Mouse (Mus musculus): ENCODE measurements around the gene Ptges3. TPM values are rescaled to one million over a fixed set of nuclear protein-coding genes. Genes with fewer than 3 reads are reported as not detected.
"Not testable (repeated sequence)": the region's sequence is repeated elsewhere in the genome, so short reads cannot be mapped to it uniquely, and the experiment has no call there.

Ptges3 gene
- total RNA-seq, 2 experiments from 2014 or later: 54.4 to 60.8 TPM

DNA sequence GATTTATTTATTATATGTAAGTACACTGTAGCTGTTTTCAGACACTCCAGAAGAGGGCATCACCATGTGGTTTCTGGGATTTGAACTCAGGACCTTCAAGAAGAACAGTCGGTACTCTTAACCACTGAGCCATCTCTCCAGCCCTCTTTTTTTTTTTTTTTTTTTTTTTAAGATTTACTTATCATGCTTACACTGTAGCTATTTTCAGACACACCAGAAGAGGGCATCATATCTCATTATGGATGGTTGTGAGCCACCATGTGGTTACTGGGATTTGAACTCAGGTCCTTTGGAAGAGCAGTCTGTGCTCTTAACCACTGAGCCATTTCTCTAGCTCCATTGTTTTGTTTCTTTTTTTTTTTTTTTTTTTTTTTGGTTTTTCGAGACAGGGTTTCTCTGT lies 6.6 kb upstream of the Ptges3 start:
- intact Hi-C loops (cut with DNase I; ENCODE audit: low total_unique reads); DNase-seq: not testable (repeated sequence)

DNA sequence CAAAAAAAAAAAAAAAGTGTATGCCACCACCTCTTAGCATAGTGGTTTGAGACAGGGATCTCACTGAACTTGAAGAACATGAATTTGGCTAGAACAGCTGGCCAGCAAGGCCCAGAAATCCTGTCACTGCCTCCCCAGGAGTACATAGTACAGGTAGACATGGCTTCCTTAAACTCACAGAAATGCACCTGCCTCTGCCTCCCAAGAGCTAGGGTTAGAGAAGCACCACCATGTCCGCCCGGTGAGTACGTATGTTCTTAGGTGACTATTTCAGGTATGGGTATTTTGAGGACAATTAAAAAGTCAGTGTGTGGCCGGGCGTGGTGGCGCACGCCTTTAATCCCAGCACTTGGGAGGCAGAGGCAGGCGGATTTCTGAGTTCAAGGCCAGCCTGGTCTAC lies 5.8 kb upstream of the Ptges3 start:
- intact Hi-C loops (cut with DNase I; ENCODE audit: low total_unique reads): no loop called here
- no peak for DNase-seq

DNA sequence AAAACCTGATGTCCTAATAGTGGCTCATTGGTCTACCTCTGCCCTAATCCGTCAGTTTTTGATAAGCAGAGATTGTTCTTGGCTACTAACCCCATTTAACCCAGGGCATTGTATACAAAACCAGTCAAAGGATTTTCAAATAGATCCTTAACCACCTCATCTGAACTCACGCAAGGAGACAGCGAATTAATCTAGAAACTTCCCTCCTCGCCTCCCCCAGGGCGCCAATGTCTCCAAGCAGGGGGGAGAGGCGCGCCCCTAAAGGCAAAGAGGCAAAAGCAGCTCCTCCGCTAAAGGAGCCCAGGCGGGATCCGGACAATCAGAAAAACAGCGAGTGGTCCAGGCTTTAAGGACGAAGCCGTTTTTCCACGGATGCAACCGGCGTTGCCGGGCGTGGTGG lies 570 bp upstream of the Ptges3 start:
- DNase-seq: no peak
- intact Hi-C loops (cut with DNase I; ENCODE audit: low total_unique reads): no loop called here

DNA sequence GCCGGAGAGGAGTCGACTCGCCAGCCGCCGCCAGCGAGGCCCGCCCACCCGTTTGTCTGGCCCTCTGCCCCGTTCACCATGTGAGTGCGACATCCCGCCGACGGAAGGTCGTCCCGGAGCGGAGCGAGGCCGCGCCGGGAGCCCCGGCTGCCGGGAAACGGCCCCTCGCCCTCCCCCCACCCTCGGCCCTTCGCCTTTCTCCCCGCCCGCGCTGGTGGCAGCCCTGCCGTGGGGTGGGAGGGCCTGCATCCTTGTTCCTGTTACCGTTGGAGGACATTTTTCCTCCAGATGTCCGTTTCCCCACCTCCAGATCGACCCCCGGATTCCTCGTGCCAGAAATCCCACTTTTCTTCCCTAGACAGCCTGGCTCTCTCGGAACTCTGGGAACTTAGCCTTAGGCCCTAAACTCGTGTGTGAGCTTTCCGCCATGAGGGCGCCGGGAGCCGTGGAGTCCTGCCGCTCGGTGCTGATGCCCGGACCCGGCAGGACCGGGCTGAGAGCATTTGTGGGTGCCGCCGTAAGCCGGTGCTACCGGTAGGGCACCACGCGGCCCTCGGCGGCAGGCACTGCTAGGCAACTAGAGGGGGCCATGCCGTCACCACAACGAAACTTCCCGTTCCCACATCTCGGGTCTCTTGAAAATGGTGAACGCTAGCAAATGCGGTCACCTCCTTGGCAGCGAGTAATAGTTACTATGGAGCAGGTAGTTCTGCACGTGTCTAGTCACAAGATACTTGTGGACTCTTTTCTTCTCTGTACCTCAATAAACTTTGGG lies 640 bp downstream of the Ptges3 start:
- intact Hi-C loops (cut with DNase I; ENCODE audit: low total_unique reads): no loop called here
- peak; percentile 44 for DNase-seq

DNA sequence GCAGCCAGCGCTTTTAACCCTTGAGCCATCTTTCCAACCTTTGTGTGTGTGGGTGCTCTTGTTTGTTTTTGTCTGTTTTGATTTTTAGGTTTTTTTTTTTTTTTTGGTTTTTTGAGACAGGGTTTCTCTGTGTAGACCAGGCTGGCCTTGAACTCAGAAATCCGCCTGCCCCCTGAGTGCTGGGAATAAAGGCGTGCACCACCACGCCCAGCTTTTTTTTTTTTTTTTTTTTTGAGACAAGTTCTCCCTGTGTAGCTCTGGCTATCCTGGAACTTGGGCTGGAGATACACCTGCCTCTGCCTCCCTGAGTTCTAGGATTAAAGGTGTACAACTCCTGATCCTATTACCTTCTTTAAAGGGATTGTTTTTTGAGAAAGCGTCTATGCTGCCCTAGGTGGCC lies 2.4 kb downstream of the Ptges3 start:
- no peak for DNase-seq
- intact Hi-C loops (cut with DNase I; ENCODE audit: low total_unique reads): no loop called here

DNA sequence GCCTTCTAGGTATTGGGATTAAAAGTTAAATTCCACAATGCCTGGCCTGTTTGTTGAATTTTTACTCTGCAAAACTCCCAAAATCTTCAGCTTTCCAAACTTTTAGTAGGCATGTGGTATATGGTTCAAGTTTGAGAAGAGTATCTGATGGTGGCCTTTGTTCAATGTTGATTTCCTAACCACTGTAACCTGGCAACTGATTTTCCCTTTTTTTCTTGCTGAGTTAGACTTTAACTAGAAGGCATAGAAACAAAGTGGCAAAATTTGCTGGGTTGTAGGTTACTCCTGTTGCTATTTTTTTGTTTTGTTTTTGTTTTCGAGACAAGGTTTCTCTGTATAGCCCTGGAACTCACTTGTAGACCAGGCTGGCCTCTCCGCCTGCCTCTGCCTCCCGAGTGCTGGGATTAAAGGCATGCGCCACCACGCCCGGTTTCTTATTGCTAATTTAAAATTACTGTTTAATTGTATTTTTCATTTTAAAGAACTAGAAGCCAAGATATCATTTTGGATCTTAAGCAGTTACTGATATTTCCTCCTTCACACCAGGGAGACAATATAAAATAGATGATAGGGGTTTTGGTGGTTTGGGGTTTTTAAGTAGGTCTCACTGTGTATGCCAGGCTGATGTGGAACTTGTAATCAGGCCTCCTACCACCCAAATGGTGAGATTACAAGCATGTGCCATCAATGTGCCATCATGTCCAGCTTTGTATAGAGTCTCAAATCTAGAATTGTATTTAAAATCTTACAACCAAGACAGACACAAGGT lies 3.7 kb downstream of the Ptges3 start:
- no peak for DNase-seq
- intact Hi-C loops (cut with DNase I; ENCODE audit: low total_unique reads): no loop called here

DNA sequence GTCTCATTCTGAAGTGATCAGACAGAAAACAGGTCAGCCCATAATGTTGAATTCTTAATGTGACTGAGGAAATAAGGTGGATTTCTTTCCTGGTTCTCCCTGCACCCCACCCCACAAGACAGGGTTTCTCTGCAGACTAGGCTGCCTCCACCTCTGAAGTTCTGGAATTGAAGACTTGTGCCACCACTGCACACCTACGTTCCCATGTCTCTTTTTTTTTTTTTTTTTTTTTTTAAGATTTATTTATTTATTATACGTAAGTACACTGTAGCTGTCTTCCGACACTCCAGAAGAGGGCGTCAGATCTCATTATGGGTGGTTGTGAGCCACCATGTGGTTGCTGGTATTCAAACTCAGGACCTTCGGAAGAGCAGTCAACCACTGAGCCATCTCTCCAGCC lies 7.3 kb downstream of the Ptges3 start:
- intact Hi-C loops (cut with DNase I; ENCODE audit: low total_unique reads): no loop called here
- no peak for DNase-seq

DNA sequence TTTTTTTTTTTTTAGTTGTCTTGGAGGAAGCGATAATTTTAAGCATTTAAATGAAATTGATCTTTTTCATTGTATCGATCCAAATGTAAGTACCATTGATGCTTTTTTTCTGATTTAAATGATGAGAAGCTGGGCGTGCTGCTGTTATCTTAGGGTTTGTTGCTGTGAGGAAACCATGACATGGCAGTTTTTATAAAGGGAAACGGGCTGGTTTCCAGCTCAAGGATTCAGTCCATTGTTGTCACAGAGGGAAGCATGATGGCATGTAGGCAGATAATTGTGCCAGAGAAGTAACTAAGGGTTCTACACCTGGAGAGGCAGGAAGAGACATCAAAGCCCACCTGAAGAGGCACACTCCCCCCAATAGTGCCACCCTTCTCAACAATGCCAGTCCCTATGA lies 10.4 kb downstream of the Ptges3 start:
- no peak for DNase-seq
- intact Hi-C loops (cut with DNase I; ENCODE audit: low total_unique reads): no loop called here

DNA sequence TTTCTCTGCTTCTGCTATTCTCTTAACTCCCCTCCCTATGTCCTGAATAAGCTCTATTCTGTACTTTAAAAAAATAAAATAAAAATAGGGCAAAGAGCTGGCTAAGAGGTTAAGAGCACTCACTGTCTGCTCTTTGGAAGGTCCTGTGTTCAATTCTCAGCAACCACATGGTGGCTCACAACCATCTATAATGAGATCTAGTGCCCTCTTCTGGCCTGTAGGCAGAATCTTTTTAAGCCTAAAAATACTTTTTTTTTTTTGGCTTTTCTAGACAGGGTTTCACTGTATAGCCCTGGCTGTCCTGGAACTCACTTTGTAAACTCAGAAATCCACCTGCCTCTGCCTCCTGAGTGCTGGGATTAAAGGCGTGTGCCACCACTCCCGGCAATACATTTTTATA lies 11.7 kb downstream of the Ptges3 start:
- DNase-seq; intact Hi-C loops (cut with DNase I; ENCODE audit: low total_unique reads): not testable (repeated sequence)

DNA sequence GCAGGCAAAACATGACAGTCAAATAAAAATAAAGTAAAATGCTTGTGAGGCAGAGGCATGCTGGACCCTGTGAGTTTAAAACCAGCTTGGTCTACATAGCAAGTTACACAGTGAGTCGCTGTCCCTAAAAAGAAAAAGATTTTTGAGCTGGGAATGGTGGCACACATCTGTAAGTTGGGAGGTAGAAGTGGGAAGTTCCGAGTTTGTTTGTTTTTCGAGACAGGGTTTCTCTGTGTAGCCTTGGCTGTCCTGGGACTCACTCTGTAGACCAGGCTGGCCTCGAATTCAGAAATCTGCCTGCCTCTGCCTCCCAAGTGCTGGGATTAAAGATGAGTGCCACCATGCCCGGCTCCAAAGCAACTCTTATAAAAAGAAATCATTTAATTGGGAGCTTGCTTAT lies 19.5 kb downstream of the Ptges3 start:
- DNase-seq; intact Hi-C loops (cut with DNase I; ENCODE audit: low total_unique reads): not testable (repeated sequence)

DNA sequence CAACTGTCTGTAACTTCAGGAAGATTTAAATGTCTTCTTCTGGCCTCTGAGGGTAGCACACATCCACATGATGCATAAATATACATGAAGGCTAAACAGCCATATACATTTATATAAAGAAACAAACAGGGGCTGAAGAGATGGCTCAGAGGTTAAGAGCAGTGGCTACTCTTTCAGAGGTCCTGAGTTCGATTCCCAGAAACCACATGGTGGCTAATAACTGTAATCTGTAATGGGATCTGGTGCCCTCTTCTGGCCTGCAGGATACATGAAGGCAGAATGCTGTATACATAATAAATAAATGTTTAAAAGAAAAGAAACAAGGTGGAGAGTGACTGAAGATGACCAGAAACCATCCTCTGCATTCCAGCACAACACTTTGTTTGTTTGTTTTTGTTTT lies 21.7 kb downstream of the Ptges3 start:
- intact Hi-C loops (cut with DNase I; ENCODE audit: low total_unique reads): no loop called here
- DNase-seq: no peak

DNA sequence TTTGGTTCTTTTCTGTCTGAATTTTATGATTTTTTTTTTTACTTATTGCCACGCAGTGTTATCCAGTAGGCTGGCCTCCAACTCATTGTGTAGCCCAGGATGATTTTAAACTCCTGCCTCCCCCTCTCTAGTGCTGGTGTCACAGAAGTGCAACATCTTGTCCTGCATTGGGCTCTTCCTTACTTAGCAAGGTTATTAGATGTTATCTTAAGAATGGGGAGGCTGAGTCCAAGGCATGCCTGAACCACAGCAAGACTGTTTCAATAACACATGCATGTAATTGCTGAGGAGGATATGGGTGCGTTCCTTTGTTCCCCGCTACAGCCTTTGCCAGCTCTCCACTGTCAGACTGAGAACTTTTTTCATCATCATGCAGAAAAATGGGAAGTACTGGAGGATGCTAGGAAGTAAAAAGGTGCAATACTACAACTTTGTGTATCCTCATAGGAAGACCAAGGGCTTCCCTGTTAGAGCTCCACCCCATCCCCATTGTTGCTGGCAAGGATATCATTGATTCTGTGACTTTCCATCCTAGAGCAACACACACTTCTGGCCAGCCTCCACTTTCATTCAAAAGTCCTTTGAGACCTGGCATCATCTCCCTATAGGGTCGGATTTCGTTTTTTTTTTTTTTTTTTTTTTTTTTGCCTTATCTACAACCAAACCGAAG lies 23.2 kb downstream of the Ptges3 start:
- intact Hi-C loops (cut with DNase I; ENCODE audit: low total_unique reads): no loop called here
- DNase-seq: no peak

DNA sequence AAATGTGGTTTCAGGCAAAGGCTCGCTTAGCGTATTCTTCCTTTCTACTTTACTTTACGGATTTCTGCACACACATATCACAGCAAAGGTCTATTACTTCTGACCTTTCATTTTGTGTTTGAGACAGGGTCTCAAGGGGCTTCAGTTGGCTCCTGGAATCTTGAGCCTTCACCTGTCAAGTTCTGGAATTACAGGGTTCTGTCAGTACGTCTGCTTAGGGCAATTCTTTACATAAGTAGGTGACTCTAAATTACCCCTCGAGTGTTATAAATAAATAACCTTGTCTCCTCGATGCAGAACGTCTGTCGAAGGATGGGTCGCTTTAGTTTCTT lies 23.7 kb downstream of the Ptges3 start:
- DNase-seq: no peak
- intact Hi-C loops (cut with DNase I; ENCODE audit: low total_unique reads): no loop called here

DNA sequence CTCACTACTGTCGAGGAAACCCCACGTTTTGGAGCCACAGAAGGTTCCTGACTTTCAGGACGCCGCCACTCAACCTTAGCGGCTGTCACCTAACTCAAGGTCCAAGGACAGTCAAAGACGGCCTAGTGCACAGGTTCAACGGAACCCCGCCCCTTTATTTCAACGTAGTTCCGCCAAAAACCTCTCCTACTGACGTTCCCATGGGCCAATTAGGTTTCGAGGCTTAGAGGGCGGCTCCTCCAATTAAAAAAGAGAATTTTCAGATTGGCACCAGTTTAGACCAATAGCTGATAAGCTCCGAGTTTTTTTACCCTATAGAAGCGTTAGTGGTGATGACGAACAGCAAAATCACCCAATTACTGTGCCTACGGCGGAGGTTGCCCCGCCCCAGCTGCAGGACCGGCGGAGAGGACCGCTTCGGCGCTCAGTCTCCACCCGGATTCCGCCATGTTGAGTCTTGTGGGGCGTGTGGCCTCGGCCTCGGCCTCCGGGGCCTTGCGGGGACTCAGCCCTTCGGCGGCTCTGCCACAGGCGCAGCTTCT lies 24.2 kb downstream of the Ptges3 start, which contains the start of gene Atp5b:
TSS of gene Atp5b (plus strand) at position 394 of the 542 bp plus-strand sequence.
- intact Hi-C loops (cut with DNase I; ENCODE audit: low total_unique reads): no loop called here

DNA sequence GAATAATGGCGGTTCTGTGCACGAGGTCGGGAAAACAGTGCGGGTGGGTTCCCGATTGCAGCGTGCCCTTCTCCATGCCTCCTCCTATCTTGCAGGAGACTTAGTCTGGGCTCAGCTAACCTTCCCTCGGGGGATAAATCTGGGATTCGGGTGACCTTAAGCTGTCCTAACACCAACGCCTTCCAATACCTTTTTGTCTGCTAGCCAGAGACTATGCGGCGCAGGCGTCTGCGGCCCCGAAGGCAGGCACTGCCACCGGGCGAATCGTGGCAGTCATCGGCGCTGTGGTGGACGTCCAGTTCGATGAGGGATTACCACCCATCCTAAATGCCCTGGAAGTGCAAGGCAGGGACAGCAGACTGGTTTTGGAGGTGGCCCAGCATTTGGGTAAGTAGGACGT lies 24.9 kb downstream of the Ptges3 start:
- intact Hi-C loops (cut with DNase I; ENCODE audit: low total_unique reads): no loop called here
- no peak for DNase-seq

More for the DNA sequence above, 24.2 kb downstream of the Ptges3 start, which contains the start of gene Atp5b:
- DNase-seq: peak; percentile 95

DNA sequence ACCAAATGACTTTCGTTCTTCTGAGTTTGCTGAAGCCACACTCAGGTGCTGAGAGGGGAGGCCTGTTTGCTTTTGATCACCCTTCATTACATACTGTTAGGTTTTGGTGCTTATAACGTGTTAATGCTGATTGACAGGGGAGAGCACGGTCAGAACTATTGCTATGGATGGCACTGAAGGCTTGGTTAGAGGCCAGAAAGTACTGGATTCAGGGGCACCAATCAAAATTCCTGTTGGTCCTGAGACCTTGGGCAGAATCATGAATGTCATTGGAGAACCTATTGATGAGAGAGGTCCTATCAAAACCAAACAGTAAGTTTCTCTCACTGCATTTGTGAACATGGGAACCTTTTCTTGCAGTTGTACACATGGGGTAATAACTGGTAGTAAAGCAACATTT lies 25.4 kb downstream of the Ptges3 start:
- intact Hi-C loops (cut with DNase I; ENCODE audit: low total_unique reads): no loop called here
- DNase-seq: no peak

DNA sequence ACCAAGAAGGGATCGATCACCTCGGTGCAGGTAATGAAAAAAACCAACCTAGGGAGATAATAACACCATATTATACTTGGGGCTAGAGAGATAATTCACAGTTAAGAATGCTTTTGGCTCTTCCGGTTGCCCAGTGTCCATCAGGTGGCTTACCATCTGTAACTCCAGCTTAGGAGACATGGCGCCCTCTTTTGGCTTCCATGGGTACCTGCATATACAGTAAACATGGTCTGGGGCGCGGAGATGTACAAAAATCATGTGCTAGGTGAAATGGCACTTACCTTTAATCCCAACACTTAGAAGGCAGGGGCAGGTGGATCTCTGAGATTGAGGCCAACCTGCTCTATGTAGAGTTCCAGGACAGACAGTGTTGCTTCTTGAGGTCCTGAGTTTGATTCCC lies 27.6 kb downstream of the Ptges3 start:
- intact Hi-C loops (cut with DNase I; ENCODE audit: low total_unique reads): no loop called here
- DNase-seq: no peak

DNA sequence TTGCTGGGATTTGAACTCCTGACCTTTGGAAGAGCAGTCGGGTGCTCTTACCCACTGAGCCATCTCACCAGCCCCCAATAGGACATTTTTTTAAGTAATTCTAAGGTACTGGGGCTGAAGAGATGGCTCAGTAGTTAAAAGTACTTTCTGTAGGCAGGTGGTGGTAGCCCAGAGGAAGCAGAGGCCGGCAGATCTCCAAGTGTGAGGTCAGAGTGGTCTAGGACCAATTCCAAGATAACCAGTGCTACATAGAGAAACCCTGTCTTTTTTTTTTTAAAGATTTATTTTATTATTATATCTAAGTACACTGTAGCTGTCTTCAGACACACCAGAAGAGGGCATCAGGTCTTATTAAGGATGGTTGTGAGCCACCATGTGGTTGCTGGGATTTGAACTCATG lies 28.5 kb downstream of the Ptges3 start:
- intact Hi-C loops (cut with DNase I; ENCODE audit: low total_unique reads); DNase-seq: not testable (repeated sequence)

DNA sequence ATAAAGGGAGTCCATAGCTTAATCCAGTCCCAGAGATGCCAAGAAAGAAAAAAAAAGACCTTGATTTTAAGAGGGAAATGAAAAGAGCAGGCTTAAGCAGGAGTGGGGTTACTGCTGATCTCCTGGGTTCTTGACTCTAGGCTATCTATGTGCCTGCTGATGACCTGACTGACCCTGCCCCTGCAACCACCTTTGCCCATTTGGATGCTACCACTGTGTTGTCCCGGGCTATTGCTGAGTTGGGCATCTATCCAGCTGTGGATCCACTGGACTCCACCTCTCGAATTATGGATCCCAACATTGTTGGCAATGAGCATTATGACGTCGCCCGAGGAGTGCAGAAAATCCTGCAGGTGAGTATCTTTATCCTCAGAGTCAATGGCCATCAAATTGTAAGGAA lies 29.4 kb downstream of the Ptges3 start:
- DNase-seq: no peak
- intact Hi-C loops (cut with DNase I; ENCODE audit: low total_unique reads): no loop called here

DNA sequence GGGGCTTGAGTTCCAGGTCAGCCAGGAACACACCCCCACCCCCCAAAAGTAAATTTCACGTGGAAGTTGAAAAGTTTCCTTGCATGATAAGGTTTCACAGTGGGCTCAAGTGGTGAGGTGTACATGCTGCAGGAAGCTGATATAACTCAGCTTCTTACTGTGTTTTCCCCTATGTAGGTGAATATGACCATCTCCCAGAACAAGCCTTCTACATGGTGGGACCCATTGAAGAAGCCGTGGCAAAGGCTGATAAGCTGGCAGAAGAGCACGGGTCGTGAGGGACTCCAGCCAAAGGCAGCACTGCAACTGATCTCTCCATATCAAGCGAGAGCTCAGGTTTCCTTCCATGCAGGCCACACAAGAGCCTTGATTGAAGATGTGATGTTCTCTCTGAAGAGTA lies 31.1 kb downstream of the Ptges3 start:
- DNase-seq: no peak
- intact Hi-C loops (cut with DNase I; ENCODE audit: low total_unique reads): loop anchor here (5.0 to 10.0 kb wide), 2 partner anchors 55 to 97 kb away; no protein-coding TSS in a partner anchor
